Mouse (Mus musculus): ENCODE measurements around the gene Cenpm.
A peak's percentile ranks its signal among the peaks of the same experiment; 100 is the strongest.

Gene Cenpm

DNA sequence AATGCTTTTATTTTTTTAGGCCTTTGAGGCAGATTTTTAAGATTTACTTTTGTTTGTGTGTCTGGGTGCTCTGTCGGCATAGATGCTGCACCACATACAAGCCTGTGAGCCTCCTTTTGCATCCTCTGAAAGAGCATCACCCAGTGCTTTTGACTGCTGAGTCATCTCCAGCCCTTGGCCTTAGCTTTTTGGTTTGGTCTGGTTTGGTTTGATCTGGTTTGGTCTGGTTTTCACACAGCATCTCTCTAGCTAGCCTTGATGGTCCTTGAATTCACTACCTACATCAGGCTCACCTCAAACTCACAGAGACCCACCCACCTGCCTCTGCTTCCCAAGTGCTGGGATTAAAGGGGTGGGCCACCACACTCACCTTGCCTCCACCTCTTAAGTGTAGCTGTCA lies 56.6 kb downstream of the Cenpm start:
- no peak for DNase-seq

GRCm38 (mm10) chr15:82187401-82187800 lies 57.1 kb downstream of the Cenpm start:
- no peak for DNase-seq

- no peak for DNase-seq
Observed at GRCm38 (mm10) chr15:82186931-82187330, 57.6 kb downstream of the Cenpm start.

DNA sequence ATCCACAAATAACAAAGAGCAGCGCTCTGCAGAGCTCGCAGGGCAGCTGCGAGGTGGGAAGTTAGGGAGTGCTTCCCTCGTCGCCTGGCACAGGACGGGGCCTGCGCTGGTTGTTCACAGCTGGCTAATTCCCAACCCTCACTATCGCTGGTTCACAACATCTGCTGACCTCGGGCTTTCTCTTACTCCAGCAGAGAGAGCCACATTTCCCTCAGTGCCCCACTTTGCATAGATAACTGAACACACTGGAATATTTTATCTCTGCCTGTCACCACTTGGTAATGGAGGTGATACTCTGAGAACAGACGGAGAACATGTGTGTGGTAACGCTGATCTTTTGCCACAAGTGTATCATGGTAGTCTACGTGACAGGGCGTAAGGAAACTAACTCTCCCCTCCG lies 58.4 kb downstream of the Cenpm start:
- peak in 1 of 2 experiments; percentile 28 for DNase-seq

GRCm38 (mm10) chr15:82185062-82185783 lies 59.3 kb downstream of the Cenpm start:
- peak in 1 of 2 experiments; percentile 14 for DNase-seq

GRCm38 (mm10) chr15:82184656-82185055 lies 59.9 kb downstream of the Cenpm start:
- DNase-seq = no peak

DNA sequence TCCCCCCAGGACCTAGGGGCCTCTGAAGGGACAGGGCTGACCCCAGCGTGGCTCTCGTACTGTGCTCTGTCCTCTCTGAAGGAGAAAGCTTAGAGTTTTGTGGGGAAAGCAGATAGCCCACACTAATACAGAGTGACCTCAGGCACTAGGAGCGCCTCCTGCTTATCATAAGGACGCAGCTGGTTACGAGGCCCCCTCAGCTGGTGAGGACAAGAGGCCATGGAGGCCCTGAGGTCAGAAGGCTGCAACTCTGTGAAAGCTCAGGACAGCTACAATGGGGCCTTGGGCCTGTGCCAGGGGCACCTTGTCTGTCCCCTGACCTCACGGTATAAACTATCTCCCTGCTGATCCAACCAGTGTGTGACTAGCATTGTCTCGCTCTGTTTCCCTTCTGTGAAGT lies 60.4 kb downstream of the Cenpm start:
- DNase-seq = peak in 1 of 2 experiments; percentile 24

Data from lung, postnatal 4 days (tissue).